Mouse (Mus musculus) frontal cortex, adult (tissue): ENCODE measurements around the gene Gm16368.
"Not testable (repeated sequence)": the region's sequence is repeated elsewhere in the genome, so short reads cannot be mapped to it uniquely, and the experiment has no call there.

ENCODE experiments used
- ATAC-seq: cut with Nextera tagmentation; 2 replicates; pipeline ENCODE4 v1.9.2; 2017; ENCODE audit warnings: mild to moderate bottlenecking, moderate library complexity, mixed read lengths; ENCODE audit not compliant: low TSS enrichment

Gm16368 gene

DNA sequence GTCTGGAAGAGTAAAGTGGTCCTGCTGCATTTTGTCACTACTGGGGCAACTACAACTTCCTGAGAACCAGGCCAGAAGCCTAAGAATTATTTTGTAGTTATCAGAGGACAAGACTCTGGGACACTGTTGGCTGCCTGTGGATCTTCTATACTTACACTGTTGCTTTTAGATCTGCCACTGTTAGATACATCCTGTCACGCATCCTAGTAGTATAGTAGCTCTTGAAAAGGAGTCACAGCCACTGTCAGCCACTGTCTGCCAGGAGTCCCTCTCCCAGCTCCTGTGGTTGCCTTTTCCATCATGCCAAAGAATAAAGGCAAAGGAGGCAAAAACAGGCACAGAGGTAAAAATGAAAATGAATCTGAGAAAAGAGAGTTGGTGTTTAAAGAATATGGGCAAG is at the start of gene Gm16368:
Gm16368 (plus strand) TSS at position 301 of the 400 bp plus-strand sequence.
- ATAC-seq: not testable (repeated sequence)

DNA sequence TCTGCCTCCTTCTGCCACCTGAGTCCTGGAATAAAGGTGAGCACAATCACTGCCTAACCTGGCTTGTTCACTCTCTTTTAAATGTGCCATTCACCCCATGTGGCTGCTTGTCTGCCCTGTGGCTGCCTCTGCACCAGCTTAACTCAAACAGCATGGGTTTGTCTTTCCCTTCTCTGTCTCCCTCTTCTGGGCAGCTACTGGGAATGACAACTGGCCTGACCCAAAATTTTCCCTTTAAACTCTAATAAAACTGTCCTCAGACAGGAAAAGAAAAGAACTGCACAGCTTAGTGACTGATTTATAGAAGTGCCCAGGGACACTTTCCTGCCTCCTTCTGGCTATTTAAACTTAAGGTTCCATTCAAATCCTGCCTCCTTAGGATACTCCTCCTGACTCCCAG is 44.4 kb upstream of the Gm16368 start:
- not testable (repeated sequence) for ATAC-seq

DNA sequence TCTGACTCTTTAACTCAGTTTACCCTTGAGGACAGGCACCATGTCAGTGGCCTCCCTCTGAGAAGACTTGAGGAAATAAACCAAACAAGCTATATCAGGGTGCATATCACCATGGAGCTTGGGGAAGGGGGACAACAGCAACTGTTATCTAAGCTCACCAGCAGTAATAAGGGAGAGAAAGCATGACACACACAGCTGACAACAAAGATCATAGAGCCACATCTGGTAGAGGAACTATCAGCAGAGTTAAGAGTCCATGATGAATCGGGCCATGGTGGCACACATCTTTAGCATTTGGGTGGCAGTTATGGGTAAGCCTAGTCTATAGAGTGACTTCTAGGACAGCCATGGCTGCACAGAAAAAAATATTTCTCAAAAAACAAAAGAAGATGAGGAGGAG is 43.8 kb upstream of the Gm16368 start:
- not testable (repeated sequence) for ATAC-seq

DNA sequence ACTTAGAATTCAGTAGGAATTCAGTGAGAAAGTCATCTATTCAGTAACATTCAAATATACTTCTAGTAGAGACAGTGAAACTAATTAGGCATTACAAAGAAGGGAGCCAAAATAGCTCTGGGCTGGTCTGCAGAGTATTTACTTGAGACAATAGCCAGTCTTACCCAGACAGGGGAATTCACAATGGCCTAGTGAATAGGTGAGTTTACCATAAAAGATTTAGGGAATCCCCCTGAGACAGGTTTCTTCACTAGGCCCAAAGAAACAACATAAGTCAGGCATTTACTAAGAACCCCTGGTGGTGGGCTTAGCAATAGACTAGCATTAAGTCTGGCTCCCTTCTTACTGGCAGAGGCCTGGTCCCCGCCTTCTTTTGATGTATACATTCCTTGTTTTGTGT is 38.3 kb upstream of the Gm16368 start:
- ATAC-seq: not testable (repeated sequence)
